Mouse (Mus musculus): ENCODE results near the gene Snap47. TPM values are rescaled to one million over a fixed set of nuclear protein-coding genes. Genes with fewer than 3 reads are reported as not detected.

Gene Snap47
- total and polyA plus RNA-seq, 2 experiments from 2014 or later, result 369 to 507 TPM

DNA sequence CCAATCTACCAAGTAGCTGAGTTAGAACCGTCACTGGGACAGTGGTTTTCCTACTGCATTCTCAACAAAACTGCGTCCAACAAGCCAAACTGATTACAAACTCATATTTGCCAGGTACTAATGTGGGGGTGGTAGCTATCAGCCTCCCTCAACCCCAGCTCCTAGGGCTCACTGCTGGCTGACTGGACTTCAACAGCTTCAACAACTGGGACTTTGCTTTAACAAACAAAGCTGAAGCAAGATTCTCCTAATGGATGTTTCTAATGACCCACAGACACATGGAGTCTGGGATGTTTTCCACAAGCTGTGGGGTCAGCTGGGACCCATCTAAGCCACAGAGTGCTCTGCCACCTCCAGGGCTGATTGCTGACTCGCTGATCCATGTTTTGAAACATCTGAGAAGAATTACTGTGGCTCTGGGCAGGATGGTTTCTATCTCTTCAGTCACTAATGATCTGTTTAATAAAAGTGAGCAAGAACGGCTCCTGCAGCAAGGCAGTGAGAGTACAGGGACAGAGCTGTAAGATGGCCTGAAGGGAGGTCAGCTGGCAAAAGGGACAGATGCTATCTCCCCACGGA lies 27.9 kb downstream of the Snap47 start:
- Histone ChIP-seq H3K4me3 (ENCODE audit: low read depth, low read length) (no peak overlapping the region), H3K4me2 (ENCODE audit: low read depth) (no peak overlapping the region), H3K36me3 (ENCODE audit: insufficient read depth) (peaks cover 67% of the 10 kb centered on the region), H3K27me3 (ENCODE audit: insufficient read depth, low read length) (no peaks in the 10 kb centered on the region), H3K9me3 (ENCODE audit: low read length) (no peaks in the 10 kb centered on the region), H3K27ac (ENCODE audit: low read depth, low read length) (no peak overlapping the region), H3K4me1 (ENCODE audit: insufficient read depth) (no peaks in the 10 kb centered on the region), H3K9ac (no peak overlapping the region)
- TF ChIP-seq CTCF (IDR thresholded peaks at IDR 0.05; ENCODE audit: low read depth), result no peak
- no peak for ATAC-seq
- DNase-seq, result no peak
- 88% methylated on average over 5 of the region's 5 CpGs for WGBS

DNA sequence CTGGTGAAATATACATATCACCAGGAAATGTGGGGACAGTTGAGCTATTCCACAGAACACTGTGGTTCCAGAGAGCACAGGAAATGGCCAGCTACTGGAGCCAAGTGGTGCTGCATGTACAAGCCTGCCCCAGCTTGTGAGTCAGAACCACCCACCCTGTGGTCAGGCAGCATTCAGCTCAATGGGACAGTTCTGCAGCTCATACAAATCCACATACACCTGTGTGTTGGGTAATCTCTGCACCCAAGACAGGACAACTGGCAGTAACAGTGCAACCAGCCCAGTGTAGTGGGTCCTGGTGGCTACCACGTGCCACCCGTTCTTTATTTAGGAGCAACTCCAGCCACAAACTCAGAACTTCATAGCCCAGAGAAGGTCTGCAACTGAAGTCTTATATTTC lies 29.0 kb downstream of the Snap47 start:
- no peak overlapping the region for H3K4me3 ChIP-seq (ENCODE audit: low read depth, low read length)
- H3K9me3 ChIP-seq (ENCODE audit: low read length), result no peaks in the 10 kb centered on the region
- 94% methylated on average over 2 of the region's 2 CpGs for WGBS
- DNase-seq, result no peak
- no peaks in the 10 kb centered on the region for H3K27me3 ChIP-seq (ENCODE audit: insufficient read depth, low read length)
- no peak overlapping the region for H3K27ac ChIP-seq (ENCODE audit: low read depth, low read length)
- H3K4me2 ChIP-seq (ENCODE audit: low read depth), result no peak overlapping the region
- ATAC-seq, result no peak
- H3K9ac ChIP-seq, result no peak overlapping the region
- no peaks in the 10 kb centered on the region for H3K4me1 ChIP-seq (ENCODE audit: insufficient read depth)
- no peak for TF ChIP-seq CTCF (IDR thresholded peaks at IDR 0.05; ENCODE audit: low read depth)
- peaks cover 62% of the 10 kb centered on the region for H3K36me3 ChIP-seq (ENCODE audit: insufficient read depth)

DNA sequence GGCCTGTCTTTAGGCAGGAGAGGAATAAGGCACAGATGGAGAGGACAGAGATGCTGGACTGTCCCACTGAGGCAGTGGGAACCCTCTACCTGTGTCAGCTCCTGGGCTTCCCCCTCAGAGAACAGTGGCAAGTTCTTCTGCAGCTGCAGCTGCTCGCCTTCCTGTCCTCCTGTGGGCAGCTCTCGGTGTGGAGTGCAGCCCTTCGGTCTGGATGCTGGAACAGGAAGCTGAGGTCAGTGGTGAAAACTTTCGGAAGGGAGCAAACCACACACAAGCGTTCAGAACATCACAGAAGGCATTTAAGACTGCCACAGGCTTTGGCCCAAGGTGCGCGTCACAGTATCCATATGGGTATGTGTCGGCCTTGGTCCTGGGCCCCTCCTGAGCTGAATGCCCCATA lies 29.6 kb downstream of the Snap47 start:
- Histone ChIP-seq H3K9me3 (ENCODE audit: low read length) (no peaks in the 10 kb centered on the region), H3K27me3 (ENCODE audit: insufficient read depth, low read length) (no peaks in the 10 kb centered on the region), H3K27ac (ENCODE audit: low read depth, low read length) (no peak overlapping the region), H3K9ac (no peak overlapping the region), H3K36me3 (ENCODE audit: insufficient read depth) (peaks cover 57% of the 10 kb centered on the region), H3K4me3 (ENCODE audit: low read depth, low read length) (no peak overlapping the region), H3K4me2 (ENCODE audit: low read depth) (no peak overlapping the region), H3K4me1 (ENCODE audit: insufficient read depth) (no peaks in the 10 kb centered on the region)
- no peak for TF ChIP-seq CTCF (IDR thresholded peaks at IDR 0.05; ENCODE audit: low read depth)
- no peak for ATAC-seq
- no peak for DNase-seq
- WGBS, result 91% methylated on average over 8 of the region's 8 CpGs

DNA sequence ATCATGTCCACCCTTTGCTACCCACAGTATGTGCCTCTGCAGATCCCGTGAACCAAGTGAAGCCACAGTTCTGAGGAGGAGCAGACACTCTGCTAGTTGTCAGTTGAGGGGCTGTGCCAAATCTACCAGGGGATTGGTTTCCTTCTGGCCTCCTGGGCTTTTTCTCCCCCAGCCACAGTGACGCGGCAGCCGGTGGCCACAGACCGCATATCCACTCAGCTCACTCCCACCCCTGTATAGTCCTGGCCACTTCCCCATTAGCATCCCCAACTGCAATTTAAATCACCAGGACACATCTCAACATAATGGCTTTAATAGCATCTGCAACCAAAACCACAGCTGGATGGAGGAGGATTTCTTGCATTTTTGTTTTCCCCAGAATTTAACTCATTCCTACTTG lies 32.3 kb downstream of the Snap47 start:
- peaks cover 53% of the 10 kb centered on the region for H3K36me3 ChIP-seq (ENCODE audit: insufficient read depth)
- H3K9me3 ChIP-seq (ENCODE audit: low read length), result no peaks in the 10 kb centered on the region
- no peak overlapping the region for H3K4me3 ChIP-seq (ENCODE audit: low read depth, low read length)
- ATAC-seq (0 out of 2 replicates have a peak, but pooled peaks have one; percentile 29), DNase-seq (no peak)
- H3K4me2 ChIP-seq (ENCODE audit: low read depth), result no peak overlapping the region
- H3K9ac ChIP-seq, result no peak overlapping the region
- H3K27me3 ChIP-seq (ENCODE audit: insufficient read depth, low read length), result no peaks in the 10 kb centered on the region
- H3K4me1 ChIP-seq (ENCODE audit: insufficient read depth), result no peaks in the 10 kb centered on the region
- H3K27ac ChIP-seq (ENCODE audit: low read depth, low read length), result no peak overlapping the region; the same call in 1 of the 2 replicates
- 73% methylated on average over 5 of the region's 5 CpGs for WGBS
- no peak for TF ChIP-seq CTCF (IDR thresholded peaks at IDR 0.05; ENCODE audit: low read depth)

DNA sequence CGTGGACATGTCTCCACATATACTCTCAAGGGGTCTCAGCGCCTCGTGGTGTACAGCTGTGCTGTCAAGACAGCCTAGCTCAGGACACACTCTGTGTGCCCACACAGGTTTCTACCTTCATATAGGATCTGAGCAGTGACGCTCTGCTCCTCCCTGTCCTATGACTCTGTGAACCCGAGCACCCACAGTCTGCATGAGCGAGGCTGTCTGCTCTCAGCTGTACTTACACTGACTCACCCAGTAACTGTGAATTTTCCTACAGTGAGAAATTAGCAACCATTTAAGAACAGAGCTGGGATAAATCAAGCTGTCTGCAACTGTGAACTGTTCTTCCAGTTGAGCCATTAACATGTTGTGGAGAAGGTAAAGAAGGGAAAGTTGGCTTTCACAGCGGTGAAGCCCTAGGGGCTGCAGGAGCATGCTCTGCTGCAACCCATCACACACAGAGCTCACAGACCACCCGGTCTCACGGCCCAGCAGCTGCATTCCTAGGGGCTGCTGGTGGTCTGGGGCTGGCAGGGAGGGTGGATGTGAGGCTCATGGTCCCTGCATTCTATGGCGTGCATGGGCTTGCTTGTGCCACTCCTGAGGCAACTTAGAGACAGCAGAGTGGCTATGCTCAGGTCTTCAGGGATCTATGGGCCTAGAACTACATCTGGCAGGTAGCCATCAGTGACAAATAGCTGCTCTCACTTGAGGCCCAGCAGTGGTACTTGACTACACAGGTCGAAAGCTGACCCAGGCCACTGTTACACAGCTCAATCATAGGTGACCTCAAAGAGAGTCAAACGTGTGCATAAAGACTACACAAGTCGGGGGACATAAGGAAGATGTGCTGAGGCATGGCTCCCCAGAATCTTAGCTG lies 37.8 kb downstream of the Snap47 start:
- no peak overlapping the region for H3K9ac ChIP-seq
- no peak for TF ChIP-seq CTCF (IDR thresholded peaks at IDR 0.05; ENCODE audit: low read depth)
- H3K27me3 ChIP-seq (ENCODE audit: insufficient read depth, low read length), result no peaks in the 10 kb centered on the region
- 91% methylated on average over 13 of the region's 13 CpGs for WGBS
- H3K4me2 ChIP-seq (ENCODE audit: low read depth), result no peak overlapping the region
- ATAC-seq (no peak), DNase-seq (no peak)
- no peak overlapping the region for H3K4me3 ChIP-seq (ENCODE audit: low read depth, low read length)
- H3K9me3 ChIP-seq (ENCODE audit: low read length), result no peaks in the 10 kb centered on the region
- peaks cover 28% of the 10 kb centered on the region for H3K36me3 ChIP-seq (ENCODE audit: insufficient read depth)
- H3K27ac ChIP-seq (ENCODE audit: low read depth, low read length), result no peak overlapping the region
- no peaks in the 10 kb centered on the region for H3K4me1 ChIP-seq (ENCODE audit: insufficient read depth)

DNA sequence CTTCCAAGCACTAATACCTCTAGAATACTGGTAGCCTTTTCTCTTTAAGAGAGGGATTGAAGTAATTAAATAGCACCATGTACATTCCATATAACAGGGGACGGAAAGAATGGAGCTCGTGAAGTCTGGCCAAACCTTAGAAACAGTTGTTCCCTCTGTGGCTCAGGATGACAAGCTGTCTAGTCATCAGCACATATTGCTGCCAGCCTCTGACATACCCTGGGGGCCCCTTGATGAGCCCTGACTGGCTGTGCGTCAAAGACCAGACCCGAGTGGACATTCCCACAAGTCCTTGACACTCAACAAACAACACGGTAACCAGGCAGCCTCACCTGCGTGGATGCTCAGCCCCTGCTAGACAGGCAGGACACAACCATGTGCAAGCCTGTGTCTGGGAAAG lies 38.9 kb downstream of the Snap47 start:
- H3K27ac ChIP-seq (ENCODE audit: low read depth, low read length), result no peak overlapping the region
- H3K4me2 ChIP-seq (ENCODE audit: low read depth), result no peak overlapping the region
- TF ChIP-seq CTCF (IDR thresholded peaks at IDR 0.05; ENCODE audit: low read depth), result no peak
- no peaks in the 10 kb centered on the region for H3K27me3 ChIP-seq (ENCODE audit: insufficient read depth, low read length)
- no peaks in the 10 kb centered on the region for H3K9me3 ChIP-seq (ENCODE audit: low read length)
- 42% methylated on average over 6 of the region's 6 CpGs for WGBS
- peaks cover 30% of the 10 kb centered on the region for H3K36me3 ChIP-seq (ENCODE audit: insufficient read depth)
- ATAC-seq (no peak), DNase-seq (no peak)
- H3K4me3 ChIP-seq (ENCODE audit: low read depth, low read length), result no peak overlapping the region
- no peaks in the 10 kb centered on the region for H3K4me1 ChIP-seq (ENCODE audit: insufficient read depth)
- H3K9ac ChIP-seq, result no peak overlapping the region

DNA sequence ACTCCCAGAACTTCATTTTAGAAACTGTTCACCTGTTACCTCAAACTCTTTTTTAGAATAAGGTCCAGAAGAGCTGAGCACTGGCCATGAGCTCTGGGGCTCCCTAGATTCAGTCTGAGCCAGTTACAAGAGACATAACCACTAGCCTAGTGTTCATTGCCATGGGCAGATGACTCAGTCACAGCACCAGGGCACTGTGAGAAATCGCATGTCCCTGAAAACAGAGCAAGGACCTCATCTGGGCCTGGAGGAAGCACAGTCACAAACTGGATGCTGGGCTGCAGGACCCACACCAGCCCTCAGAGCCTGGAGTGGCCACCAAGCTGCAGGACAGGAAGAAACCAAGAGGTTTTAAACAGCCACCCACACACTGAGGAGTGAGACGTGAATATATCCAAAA lies 40.1 kb downstream of the Snap47 start:
- H3K4me3 ChIP-seq (ENCODE audit: low read depth, low read length), result no peak overlapping the region
- H3K27me3 ChIP-seq (ENCODE audit: insufficient read depth, low read length), result no peaks in the 10 kb centered on the region
- no peak overlapping the region for H3K9ac ChIP-seq
- no peaks in the 10 kb centered on the region for H3K9me3 ChIP-seq (ENCODE audit: low read length)
- whole genome bisulfite sequencing, result 79% methylated on average over 2 of the region's 2 CpGs
- H3K36me3 ChIP-seq (ENCODE audit: insufficient read depth), result peaks cover 37% of the 10 kb centered on the region
- TF ChIP-seq CTCF (IDR thresholded peaks at IDR 0.05; ENCODE audit: low read depth), result no peak
- no peaks in the 10 kb centered on the region for H3K4me1 ChIP-seq (ENCODE audit: insufficient read depth)
- DNase-seq (no peak), ATAC-seq (no peak)
- H3K27ac ChIP-seq (ENCODE audit: low read depth, low read length), result no peak overlapping the region
- H3K4me2 ChIP-seq (ENCODE audit: low read depth), result no peak overlapping the region

Data from forebrain, postnatal 0 days (tissue).